Mouse (Mus musculus) kidney, postnatal 25 days (tissue): ENCODE results near the gene Ntrk3.

Experiments
- DNase-seq, 2 experiments: peaks; one replicate each; pipeline ENCODE4 v3.0.0; 2021; ENCODE audit warnings: mixed read lengths in 2 of 2

Gene Ntrk3

GRCm38 (mm10) chr7:78619818-78620577 lies 117.8 kb downstream of the Ntrk3 start:
- DNase-seq, result no peak

GRCm38 (mm10) chr7:78605538-78606130 lies 132.2 kb downstream of the Ntrk3 start:
- DNase-seq, result peak in 1 of 2 experiments; percentile 35

GRCm38 (mm10) chr7:78603922-78604321 lies 133.9 kb downstream of the Ntrk3 start:
- no peak for DNase-seq

GRCm38 (mm10) chr7:78601851-78602250 lies 136.0 kb downstream of the Ntrk3 start:
- DNase-seq, result no peak

GRCm38 (mm10) chr7:78600886-78601285 lies 136.9 kb downstream of the Ntrk3 start:
- no peak for DNase-seq

- DNase-seq, result no peak
Measured at GRCm38 (mm10) chr7:78599941-78600677, 137.7 kb downstream of the Ntrk3 start.

GRCm38 (mm10) chr7:78598147-78598546 lies 139.7 kb downstream of the Ntrk3 start:
- no peak for DNase-seq

- DNase-seq, result no peak
Measured at GRCm38 (mm10) chr7:78597251-78598129, 140.3 kb downstream of the Ntrk3 start.

GRCm38 (mm10) chr7:78596556-78596955 lies 141.3 kb downstream of the Ntrk3 start:
- DNase-seq, result no peak

GRCm38 (mm10) chr7:78595895-78596294 lies 141.9 kb downstream of the Ntrk3 start:
- peak; percentile 42 to 54 for DNase-seq

GRCm38 (mm10) chr7:78592948-78593347 lies 144.9 kb downstream of the Ntrk3 start:
- no peak for DNase-seq

- no peak for DNase-seq
Measured at GRCm38 (mm10) chr7:78592172-78592571, 145.6 kb downstream of the Ntrk3 start.

GRCm38 (mm10) chr7:78589766-78590165 lies 148.0 kb downstream of the Ntrk3 start:
- DNase-seq, result no peak

- DNase-seq, result no peak
Measured at GRCm38 (mm10) chr7:78586800-78587199, 151.0 kb downstream of the Ntrk3 start.

GRCm38 (mm10) chr7:78585960-78586359 lies 151.9 kb downstream of the Ntrk3 start:
- no peak for DNase-seq

- no peak for DNase-seq
Measured at GRCm38 (mm10) chr7:78584936-78585335, 152.9 kb downstream of the Ntrk3 start.

GRCm38 (mm10) chr7:78584499-78584898 lies 153.3 kb downstream of the Ntrk3 start:
- no peak for DNase-seq

GRCm38 (mm10) chr7:78583678-78584077 lies 154.1 kb downstream of the Ntrk3 start:
- DNase-seq, result no peak

GRCm38 (mm10) chr7:78581341-78581740 lies 156.5 kb downstream of the Ntrk3 start:
- DNase-seq, result no peak

GRCm38 (mm10) chr7:78579461-78580234 lies 158.2 kb downstream of the Ntrk3 start:
- DNase-seq, result no peak

- no peak for DNase-seq
Measured at GRCm38 (mm10) chr7:78578461-78579359, 159.1 kb downstream of the Ntrk3 start.
